Mouse (Mus musculus) WW6 (cell line): ENCODE data around the gene Gdf11.
A peak's percentile ranks its signal among the peaks of the same experiment; 100 is the strongest.

Experiments used
- DNase-seq: peaks from one replicate; pipeline ENCODE4 v3.0.0-alpha.2; 2013; ENCODE audit warnings: low read depth, low spot score

Gene Gdf11

GRCm38 (mm10) chr10:128891296-128892094, at the start of gene Gdf11:
Gene Gdf11 (minus strand): TSS chr10:128891718.
- no peak for DNase-seq

- no peak for DNase-seq
These were observed 49.0 kb upstream of the Gdf11 start for GRCm38 (mm10) chr10:128940475-128941061.

- no peak for DNase-seq
These were observed 47.5 kb upstream of the Gdf11 start for GRCm38 (mm10) chr10:128938974-128939373.

- no peak for DNase-seq
These were observed 46.9 kb upstream of the Gdf11 start for GRCm38 (mm10) chr10:128938457-128938856.

- DNase-seq = no peak
These were observed 46.4 kb upstream of the Gdf11 start for GRCm38 (mm10) chr10:128937756-128938390.

GRCm38 (mm10) chr10:128935826-128936440, 44.4 kb upstream of the Gdf11 start:
- DNase-seq = no peak

GRCm38 (mm10) chr10:128934997-128935787, 43.7 kb upstream of the Gdf11 start:
- no peak for DNase-seq

GRCm38 (mm10) chr10:128933976-128934721, 42.6 kb upstream of the Gdf11 start:
- DNase-seq = no peak

GRCm38 (mm10) chr10:128933574-128933973, 42.1 kb upstream of the Gdf11 start, which contains the start of gene Itga7:
Gene Itga7 (plus strand): TSS chr10:128933818.
- DNase-seq = no peak

GRCm38 (mm10) chr10:128931441-128931840, 39.9 kb upstream of the Gdf11 start:
- no peak for DNase-seq

GRCm38 (mm10) chr10:128929638-128930378, 38.3 kb upstream of the Gdf11 start:
- DNase-seq = no peak

- DNase-seq = no peak
These were observed 36.8 kb upstream of the Gdf11 start for GRCm38 (mm10) chr10:128928356-128928755.

GRCm38 (mm10) chr10:128923935-128924334, 32.4 kb upstream of the Gdf11 start, which contains the start of gene Bloc1s1:
Gene Bloc1s1 (minus strand): TSS chr10:128924035.
- no peak for DNase-seq

GRCm38 (mm10) chr10:128923013-128923691, 31.6 kb upstream of the Gdf11 start:
- DNase-seq = peak; percentile 81

- DNase-seq = no peak
These were observed 31.2 kb upstream of the Gdf11 start, which contains the start of gene Rdh5 for GRCm38 (mm10) chr10:128922822-128923012. Gene Rdh5 (minus strand): TSS chr10:128922888.

- no peak for DNase-seq
These were observed 30.6 kb upstream of the Gdf11 start for GRCm38 (mm10) chr10:128921883-128922821.

- DNase-seq = no peak
These were observed 29.7 kb upstream of the Gdf11 start for GRCm38 (mm10) chr10:128921251-128921650.

GRCm38 (mm10) chr10:128920736-128921161, 29.2 kb upstream of the Gdf11 start:
- DNase-seq = no peak
